Comparison of ENCODE assay signal across 17 mouse cellular contexts in the genomic region with DNA sequence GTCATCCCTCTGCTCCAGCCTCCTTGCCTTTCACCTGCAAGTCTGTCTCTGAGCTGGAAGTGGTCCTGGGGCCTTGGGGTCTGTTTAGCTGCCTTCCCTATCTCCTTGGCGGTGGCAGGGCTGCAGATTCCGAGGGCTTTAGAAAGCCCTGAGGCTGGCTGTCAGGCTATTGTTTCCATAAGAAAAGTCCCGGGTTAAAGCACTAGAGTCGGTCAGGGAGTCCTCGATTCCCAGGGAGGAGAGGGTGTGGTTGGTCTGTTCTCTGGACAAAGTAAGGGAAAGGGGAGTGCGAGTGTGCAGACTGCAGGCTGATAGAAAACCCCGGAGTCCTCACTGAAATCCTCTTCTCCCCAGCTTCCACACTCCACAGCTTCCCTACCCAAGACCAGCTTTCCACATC. TPM values are rescaled to one million over a fixed set of nuclear protein-coding genes. Genes with fewer than 3 reads are reported as not detected.
DNase-seq lines count a peak whose midpoint lies in the region; ATAC-seq lines count a peak whose summit lies in the region.
"Had no signal": no experiment of that assay in that cellular context is flagged by ENCODE, and none has a peak within 500 bp of the region (broad histone marks: within the 10 kb centered on the region; RNA-seq: fewer than 3 reads in every experiment).

No protein-coding gene starts in this region.

- 0 out of 2 replicates have a peak, but pooled peaks cover 4% of the 10 kb centered on the region for H3K27me3 ChIP-seq in heart, embryonic 10.5 days (ENCODE audit: insufficient read depth, poor library complexity, severe bottlenecking)
- H3K27me3 ChIP-seq in hindbrain, embryonic 11.5 days (ENCODE audit: control insufficient read depth, insufficient read depth, low read length), result no peaks in the 10 kb centered on the region
- H3K27me3 ChIP-seq in midbrain, embryonic 15.5 days (replicated peaks), result no peaks in the 10 kb centered on the region
- H3K27me3 ChIP-seq: intestine, embryonic 15.5 days had no signal

- H3K4me2 ChIP-seq in hindbrain, embryonic 11.5 days (replicated peaks; ENCODE audit: low read depth, low read length), result peak overlapping the region; percentile 56
- 0 out of 2 replicates have a peak overlapping the region, but pooled peaks have one; percentile 2 for H3K4me2 ChIP-seq in midbrain, embryonic 15.5 days
- H3K4me2 ChIP-seq: intestine, embryonic 15.5 days; liver, embryonic 13.5 days had no signal

- no peaks in the 10 kb centered on the region for H3K9me3 ChIP-seq in heart, embryonic 10.5 days
- no peaks in the 10 kb centered on the region for H3K9me3 ChIP-seq in hindbrain, embryonic 11.5 days (ENCODE audit: control insufficient read depth, low read length)
- H3K9me3 ChIP-seq in midbrain, embryonic 15.5 days, result no peaks in the 10 kb centered on the region
- H3K9me3 ChIP-seq: intestine, embryonic 15.5 days; limb, embryonic 10.5 days; liver, embryonic 13.5 days had no signal

- H3K36me3 ChIP-seq in heart, embryonic 10.5 days, result peaks cover 8% of the 10 kb centered on the region
- H3K36me3 ChIP-seq in hindbrain, embryonic 11.5 days (ENCODE audit: control insufficient read depth, insufficient read depth, low read length), result no peaks in the 10 kb centered on the region
- no peaks in the 10 kb centered on the region for H3K36me3 ChIP-seq in midbrain, embryonic 15.5 days (replicated peaks)
- H3K36me3 ChIP-seq: intestine, embryonic 15.5 days; limb, embryonic 10.5 days; liver, embryonic 13.5 days had no signal

- H3K4me3 ChIP-seq in heart, embryonic 10.5 days, result peak overlapping the region; percentile 22; the same call in 1 of the 2 replicates
- peak overlapping the region; percentile 90 for H3K4me3 ChIP-seq in hindbrain, embryonic 11.5 days (ENCODE audit: low read depth, low read length)
- H3K4me3 ChIP-seq in midbrain, embryonic 15.5 days, result no peak overlapping the region
- H3K4me3 ChIP-seq: intestine, embryonic 15.5 days; limb, embryonic 10.5 days; liver, embryonic 13.5 days had no signal

- intact Hi-C loops in gastrocnemius, postnatal 14 days (cut with DNase I; ENCODE audit: low total_unique reads), result no loop called here

- H3K27ac ChIP-seq in heart, embryonic 10.5 days, result peak overlapping the region; percentile 36; the same call in 1 of the 2 replicates
- peak overlapping the region; percentile 70 for H3K27ac ChIP-seq in hindbrain, embryonic 11.5 days (ENCODE audit: low read depth, low read length)
- no peak overlapping the region for H3K27ac ChIP-seq in midbrain, embryonic 15.5 days
- H3K27ac ChIP-seq: intestine, embryonic 15.5 days; limb, embryonic 10.5 days; liver, embryonic 13.5 days had no signal

- 24% methylated on average over 7 of the region's 7 CpGs for WGBS in heart, embryonic 10.5 days
- WGBS in hindbrain, embryonic 11.5 days, result 30% methylated on average over 7 of the region's 7 CpGs
- WGBS in midbrain, embryonic 15.5 days, result 10% methylated on average over 7 of the region's 7 CpGs

- H3K9ac ChIP-seq in hindbrain, embryonic 11.5 days (ENCODE audit: low read depth, low read length), result peak overlapping the region; percentile 57
- H3K9ac ChIP-seq in midbrain, embryonic 15.5 days, result no peak overlapping the region
- H3K9ac ChIP-seq: intestine, embryonic 15.5 days; liver, embryonic 13.5 days had no signal

- H3K4me1 ChIP-seq in heart, embryonic 10.5 days, result peaks cover 62% of the 10 kb centered on the region
- peaks cover 15% of the 10 kb centered on the region for H3K4me1 ChIP-seq in hindbrain, embryonic 11.5 days (replicated peaks; ENCODE audit: control insufficient read depth, insufficient read depth, low read length)
- H3K4me1 ChIP-seq in midbrain, embryonic 15.5 days, result peaks cover 28% of the 10 kb centered on the region

- ATAC-seq in hindbrain, embryonic 11.5 days (ENCODE audit: low FRiP score), result no peak
- no peak for ATAC-seq in midbrain, embryonic 15.5 days (replicated peaks)
- ATAC-seq: intestine, embryonic 15.5 days had no signal

- no peak for DNase-seq in heart, embryonic 10.5 days (ENCODE audit: low spot score)
- no peak for DNase-seq in heart, adult 8-10 months (ENCODE audit: low spot score)
- peak; percentile 71 for DNase-seq in ZHBTc4 (ENCODE audit: low read depth, low spot score)
- DNase-seq in hindbrain, embryonic 11.5 days (ENCODE audit: low spot score), result no peak
- DNase-seq in layer of hippocampus, postnatal 10 days (ENCODE audit: low spot score in 2 of 2), result no peak
- no peak for DNase-seq in gastrocnemius, postnatal 14 days
- no peak for DNase-seq in gastrocnemius, adult 8-10 months (ENCODE audit: low spot score in 2 of 2)
- DNase-seq: adrenal gland, adult 8-10 months; cerebellum, adult 9-10 months; gastrocnemius, postnatal 10 days; kidney, postnatal 10 days; liver, embryonic 13.5 days; lung, postnatal 10 days; thymus, postnatal 14 days had no signal

RNA-seq across cellular contexts. Expression of a gene that starts 4.2 kb away (rescaled TPM):
- 33.1 and 41.1 TPM in 2 replicates for polyA plus RNA-seq in heart, embryonic 10.5 days (2016; fragmentation: Nextera tagmentation; extraction: Ambion mirVana)
- total RNA-seq in heart, adult 8-10 months (2022), result 10 to 100 TPM; 20.6 to 23.2 (median 21.8) TPM
- polyA plus RNA-seq in hindbrain, embryonic 11.5 days (2014; fragmentation: Nextera tagmentation; extraction: Ambion mirVana), result 74.5 and 89.4 TPM in 2 replicates
- polyA plus RNA-seq in midbrain, embryonic 15.5 days (2015; fragmentation: Nextera tagmentation; extraction: Ambion mirVana), result 128 and 133 TPM in 2 replicates
- 10 to 100 TPM; 67.0 to 77.7 TPM for total RNA-seq in layer of hippocampus, postnatal 10 days (2021)
- total RNA-seq in gastrocnemius, postnatal 14 days (2021), result 10 to 100 TPM; 27.1 to 33.6 TPM
- total RNA-seq in gastrocnemius, adult 8-10 months (2022), result 10 to 100 TPM in 2 of 4 experiments, 1 to 10 TPM in 2; 7.9 to 14.0 (median 9.8) TPM

RNA-seq across cellular contexts. Expression of a gene that starts 5.4 kb away (rescaled TPM):
- 34.2 and 42.7 TPM in 2 replicates for polyA plus RNA-seq in heart, embryonic 10.5 days (2016; fragmentation: Nextera tagmentation; extraction: Ambion mirVana)
- 1 to 10 TPM; 5.3 to 7.5 (median 6.2) TPM for total RNA-seq in heart, adult 8-10 months (2022)
- 88.0 and 127 TPM in 2 replicates for polyA plus RNA-seq in hindbrain, embryonic 11.5 days (2014; fragmentation: Nextera tagmentation; extraction: Ambion mirVana)
- 68.3 and 77.4 TPM in 2 replicates for polyA plus RNA-seq in midbrain, embryonic 15.5 days (2015; fragmentation: Nextera tagmentation; extraction: Ambion mirVana)
- total RNA-seq in layer of hippocampus, postnatal 10 days (2021), result 100 to 1,000 TPM; 166 to 176 TPM
- total RNA-seq in gastrocnemius, postnatal 14 days (2021), result 1 to 10 TPM; 4.0 to 4.8 TPM
- 1 to 10 TPM; 2.4 to 3.9 (median 3.5) TPM for total RNA-seq in gastrocnemius, adult 8-10 months (2022)

RNA-seq across cellular contexts. Expression of a gene that starts 22.0 kb away (rescaled TPM):
- 9.4 and 9.8 TPM in 2 replicates for polyA plus RNA-seq in heart, embryonic 10.5 days (2016; fragmentation: Nextera tagmentation; extraction: Ambion mirVana)
- total RNA-seq in heart, adult 8-10 months (2022), result 10 to 100 TPM; 13.4 to 14.6 (median 13.9) TPM
- polyA plus RNA-seq in hindbrain, embryonic 11.5 days (2014; fragmentation: Nextera tagmentation; extraction: Ambion mirVana), result 4.5 and 5.0 TPM in 2 replicates
- 3.9 and 4.0 TPM in 2 replicates for polyA plus RNA-seq in midbrain, embryonic 15.5 days (2015; fragmentation: Nextera tagmentation; extraction: Ambion mirVana)
- 1 to 10 TPM; 2.2 to 2.5 TPM for total RNA-seq in layer of hippocampus, postnatal 10 days (2021)
- 1 to 10 TPM; 7.0 to 7.2 TPM for total RNA-seq in gastrocnemius, postnatal 14 days (2021)
- total RNA-seq in gastrocnemius, adult 8-10 months (2022), result 1 to 10 TPM; 7.4 to 9.7 (median 8.7) TPM

RNA-seq across cellular contexts. Expression of a gene that starts 28.1 kb away (rescaled TPM):
- 311 and 360 TPM in 2 replicates for polyA plus RNA-seq in heart, embryonic 10.5 days (2016; fragmentation: Nextera tagmentation; extraction: Ambion mirVana)
- 10 to 100 TPM; 29.2 to 41.5 (median 39.2) TPM for total RNA-seq in heart, adult 8-10 months (2022)
- 387 and 395 TPM in 2 replicates for polyA plus RNA-seq in hindbrain, embryonic 11.5 days (2014; fragmentation: Nextera tagmentation; extraction: Ambion mirVana)
- polyA plus RNA-seq in midbrain, embryonic 15.5 days (2015; fragmentation: Nextera tagmentation; extraction: Ambion mirVana), result 197 and 212 TPM in 2 replicates
- total RNA-seq in layer of hippocampus, postnatal 10 days (2021), result 10 to 100 TPM; 66.9 to 67.8 TPM
- 10 to 100 TPM; 50.3 to 61.5 TPM for total RNA-seq in gastrocnemius, postnatal 14 days (2021)
- total RNA-seq in gastrocnemius, adult 8-10 months (2022), result 10 to 100 TPM; 20.8 to 47.8 (median 31.7) TPM

RNA-seq across cellular contexts. Expression of a gene that starts 45.1 kb away (rescaled TPM):
- polyA plus RNA-seq in heart, embryonic 10.5 days (2016; fragmentation: Nextera tagmentation; extraction: Ambion mirVana), result 57.6 and 95.1 TPM in 2 replicates
- total RNA-seq in heart, adult 8-10 months (2022), result 10 to 100 TPM; 46.5 to 67.8 (median 61.1) TPM
- polyA plus RNA-seq in hindbrain, embryonic 11.5 days (2014; fragmentation: Nextera tagmentation; extraction: Ambion mirVana), result 3.1 and 3.5 TPM in 2 replicates
- polyA plus RNA-seq in midbrain, embryonic 15.5 days (2015; fragmentation: Nextera tagmentation; extraction: Ambion mirVana), result 1.7 and 2.0 TPM in 2 replicates
- 1 to 10 TPM; 1.3 to 1.9 TPM for total RNA-seq in layer of hippocampus, postnatal 10 days (2021)
- 100 to 1,000 TPM; 101 to 102 TPM for total RNA-seq in gastrocnemius, postnatal 14 days (2021)
- total RNA-seq in gastrocnemius, adult 8-10 months (2022), result 10 to 100 TPM; 82.1 to 86.1 (median 84.0) TPM

Comparison
In these comparisons a context has a peak if more than half of its experiments do, and no peak if none do; other contexts are left out.
1. RNA of a gene that starts 5.4 kb away (total RNA-seq): 166 to 176 TPM in layer of hippocampus, postnatal 10 days; 5.3 to 7.5 TPM in heart, adult 8-10 months, 4.0 to 4.8 TPM in gastrocnemius, postnatal 14 days and 2.4 to 3.9 TPM in gastrocnemius, adult 8-10 months; every median in the first group is over 10 times any median in the second.